Comparison of ENCODE assay signal across 9 mouse cellular contexts in genomic region chr14:19707721-19708507, GRCm38 (mm10). TPM values are rescaled to one million over a fixed set of nuclear protein-coding genes. Genes with fewer than 3 reads are reported as not detected.
A peak's percentile ranks its signal among the peaks of the same experiment; 100 is the strongest.
DNase-seq lines count a peak whose midpoint lies in the region; ATAC-seq and TF ChIP-seq lines count a peak whose summit lies in the region.
"Had no signal": no experiment of that assay in that cellular context is flagged by ENCODE, and none has a peak within 500 bp of the region (broad histone marks: within the 10 kb centered on the region; RNA-seq: fewer than 3 reads in every experiment).

No protein-coding gene starts in this region.

- H3K27me3 ChIP-seq in hindbrain, embryonic 10.5 days (ENCODE audit: insufficient read depth, poor library complexity, severe bottlenecking): peaks cover 7% of the 10 kb centered on the region; the same call in 1 of the 2 replicates
- peaks cover 37% of the 10 kb centered on the region for H3K27me3 ChIP-seq in hindbrain, embryonic 13.5 days
- H3K27me3 ChIP-seq in intestine, embryonic 15.5 days (replicated peaks): no peaks in the 10 kb centered on the region
- no peaks in the 10 kb centered on the region for H3K27me3 ChIP-seq in myocyte (ENCODE audit: control insufficient read depth, insufficient read depth, insufficient read length)

- H3K4me3 ChIP-seq in hindbrain, embryonic 10.5 days: no peak overlapping the region
- no peak overlapping the region for H3K4me3 ChIP-seq in hindbrain, embryonic 13.5 days
- H3K4me3 ChIP-seq in intestine, embryonic 15.5 days (replicated peaks): peak overlapping the region; percentile 25
- no peak overlapping the region for H3K4me3 ChIP-seq in myocyte

- H3ac ChIP-seq in myocyte (ENCODE audit: control insufficient read depth, insufficient read length): no peak overlapping the region

- ATAC-seq in hindbrain, embryonic 13.5 days (ENCODE audit: low FRiP score): no peak
- ATAC-seq in intestine, embryonic 15.5 days: peak; percentile 88

- no peak overlapping the region for H3K9ac ChIP-seq in hindbrain, embryonic 13.5 days
- H3K9ac ChIP-seq in intestine, embryonic 15.5 days: no peak overlapping the region; the same call in 1 of the 2 replicates

- no peak for DNase-seq in hindbrain, embryonic 10.5 days (ENCODE audit: low spot score)
- peak; percentile 56 for DNase-seq in kidney, postnatal 14 days
- no peak for DNase-seq in retina, embryonic 14.5 days (ENCODE audit: low spot score)
- DNase-seq in B cell, adult 2 months: no peak
- no peak for DNase-seq in gastrocnemius, adult 18-20 months (ENCODE audit: low spot score)
- DNase-seq: cerebellum, postnatal 14 days had no signal

- 73% methylated on average over 11 of the region's 11 CpGs for WGBS in hindbrain, embryonic 10.5 days
- WGBS in hindbrain, embryonic 13.5 days: 74% methylated on average over 11 of the region's 11 CpGs
- 45% methylated on average over 11 of the region's 11 CpGs for WGBS in intestine, embryonic 15.5 days

- H3K27ac ChIP-seq in hindbrain, embryonic 10.5 days: 0 out of 2 replicates have a peak overlapping the region, but pooled peaks have one; percentile 16
- H3K27ac ChIP-seq in hindbrain, embryonic 13.5 days: no peak overlapping the region; the same call in 1 of the 2 replicates
- H3K27ac ChIP-seq in intestine, embryonic 15.5 days: peak overlapping the region; percentile 66

- H3K79me2 ChIP-seq in myocyte (ENCODE audit: control insufficient read depth, insufficient read depth): no peaks in the 10 kb centered on the region

- H3K36me3 ChIP-seq in hindbrain, embryonic 10.5 days: no peaks in the 10 kb centered on the region
- H3K36me3 ChIP-seq in hindbrain, embryonic 13.5 days: no peaks in the 10 kb centered on the region
- H3K36me3 ChIP-seq in intestine, embryonic 15.5 days: no peaks in the 10 kb centered on the region
- no peaks in the 10 kb centered on the region for H3K36me3 ChIP-seq in myocyte (ENCODE audit: control insufficient read depth, insufficient read depth)

- H3K4me2 ChIP-seq in hindbrain, embryonic 13.5 days: no peak overlapping the region
- peak overlapping the region; percentile 49 for H3K4me2 ChIP-seq in intestine, embryonic 15.5 days (replicated peaks)
- peak overlapping the region; percentile 59 for H3K4me2 ChIP-seq in myocyte (ENCODE audit: low read depth)

- no peaks in the 10 kb centered on the region for H3K9me3 ChIP-seq in hindbrain, embryonic 10.5 days
- no peaks in the 10 kb centered on the region for H3K9me3 ChIP-seq in hindbrain, embryonic 13.5 days
- no peaks in the 10 kb centered on the region for H3K9me3 ChIP-seq in intestine, embryonic 15.5 days

- H3K4me1 ChIP-seq in hindbrain, embryonic 10.5 days (replicated peaks): peaks cover 28% of the 10 kb centered on the region
- H3K4me1 ChIP-seq in hindbrain, embryonic 13.5 days (replicated peaks): peaks cover 8% of the 10 kb centered on the region
- H3K4me1 ChIP-seq in intestine, embryonic 15.5 days (replicated peaks): peaks cover 16% of the 10 kb centered on the region

- no peak for TF ChIP-seq POLR2A in myocyte (IDR thresholded peaks at IDR 0.05; ENCODE audit: insufficient read length, low read depth)

TF ChIP-seq in myocyte, 11 proteins besides CTCF, POLR2A, EP300 and RAD21:
- TF ChIP-seq MYOD1 (IDR thresholded peaks at IDR 0.05; ENCODE audit: control insufficient read depth in 1 of 3, insufficient read length in 2 of 3, low read depth in 2 of 3): no peak
- no peak for TF ChIP-seq E2F4 (IDR thresholded peaks at IDR 0.05; ENCODE audit: insufficient read depth)
- TF ChIP-seq MYOG (IDR thresholded peaks at IDR 0.05; ENCODE audit: control insufficient read depth in 1 of 3, insufficient read depth in 1 of 3, insufficient read length in 2 of 3, low read depth in 2 of 3): no peak
- no peak for TF ChIP-seq POLR2AphosphoS2 (IDR thresholded peaks at IDR 0.05; ENCODE audit: insufficient read length, low read depth)
- TF ChIP-seq TCF3 (IDR thresholded peaks at IDR 0.05; ENCODE audit: insufficient read length, low read depth): no peak
- no peak for TF ChIP-seq CEBPB (IDR thresholded peaks at IDR 0.05; ENCODE audit: insufficient read depth, poor library complexity, severe bottlenecking)
- no peak for TF ChIP-seq TCF12 (IDR thresholded peaks at IDR 0.05; ENCODE audit: insufficient read depth, poor library complexity, severe bottlenecking)
- no peak for TF ChIP-seq MAX (IDR thresholded peaks at IDR 0.05; ENCODE audit: low read depth)
- no peak for TF ChIP-seq SRF (IDR thresholded peaks at IDR 0.05; ENCODE audit: control insufficient read depth, insufficient read length, low read depth)
- TF ChIP-seq USF1 (IDR thresholded peaks at IDR 0.05; ENCODE audit: low read depth): no peak
- TF ChIP-seq REST (IDR thresholded peaks at IDR 0.05; ENCODE audit: insufficient read depth, insufficient read length): no peak

RNA-seq across cellular contexts. Expression of gene Nid2, which starts 43.2 kb away (rescaled TPM):
- polyA plus RNA-seq in hindbrain, embryonic 10.5 days (2016; fragmentation: Nextera tagmentation; extraction: Ambion mirVana): 52.3 and 53.2 TPM in 2 replicates
- 46.6 and 47.4 TPM in 2 replicates for polyA plus RNA-seq in hindbrain, embryonic 13.5 days (2015; fragmentation: Nextera tagmentation; extraction: Ambion mirVana)
- polyA plus RNA-seq in intestine, embryonic 15.5 days (2015; fragmentation: Nextera tagmentation; extraction: Ambion mirVana): 68.9 and 76.8 TPM in 2 replicates
- 52.6 TPM for polyA plus RNA-seq in myocyte (2012; fragmentation: generic; extraction: Trizol)
- total RNA-seq in gastrocnemius, adult 18-20 months (2021): 1 to 10 TPM; 5.5 to 7.1 TPM
